Mouse (Mus musculus): Measurements from ENCODE around the gene Ahnak. TPM values are rescaled to one million over a fixed set of nuclear protein-coding genes. Genes with fewer than 3 reads are reported as not detected.

Gene Ahnak
- polyA plus RNA-seq, 1 experiment: 11.9 TPM

DNA sequence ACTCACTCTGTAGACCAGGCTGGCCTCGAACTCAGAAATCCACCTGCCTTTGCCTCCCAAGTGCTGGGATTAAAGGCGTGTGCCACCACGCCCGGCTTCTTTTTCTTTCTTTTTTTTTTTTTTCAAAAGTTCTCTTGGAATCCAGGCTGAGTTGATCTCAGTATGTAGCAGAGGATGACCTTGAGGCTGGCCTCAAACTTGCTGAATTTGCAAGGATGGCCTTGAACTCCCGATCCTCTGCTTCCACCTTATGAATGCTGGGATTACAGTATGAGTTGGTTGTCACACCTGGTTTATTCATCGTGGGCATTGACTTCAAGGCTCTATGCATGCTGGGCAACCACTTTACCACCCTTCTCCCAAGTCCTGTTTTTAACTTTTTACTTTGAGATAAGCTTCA lies 51.6 kb downstream of the Ahnak start:
- no peak for TF ChIP-seq CTCF (conservative IDR thresholded peaks at IDR 0.05; ENCODE audit: insufficient read depth, insufficient read length, low read depth, low read length)
- no peak for TF ChIP-seq POLR2A (IDR thresholded peaks at IDR 0.05; ENCODE audit: low read depth, low read length)
- Histone ChIP-seq H3K36me3 (ENCODE audit: control insufficient read depth, insufficient read depth, low read length) (no peaks in the 10 kb centered on the region), H3K27ac (ENCODE audit: insufficient read depth, low read depth, low read length) (no peak overlapping the region), H3K4me1 (ENCODE audit: control insufficient read depth, insufficient read depth, low read length) (0 out of 2 replicates have a peak, but pooled peaks cover 5% of the 10 kb centered on the region), H3K27me3 (replicated peaks; ENCODE audit: control insufficient read depth, insufficient read depth, low read length) (no peaks in the 10 kb centered on the region), H3K4me3 (ENCODE audit: insufficient read depth, low read depth, low read length) (no peak overlapping the region)
- no peak for DNase-seq
- WGBS: 82% methylated on average over 6 of the region's 6 CpGs

DNA sequence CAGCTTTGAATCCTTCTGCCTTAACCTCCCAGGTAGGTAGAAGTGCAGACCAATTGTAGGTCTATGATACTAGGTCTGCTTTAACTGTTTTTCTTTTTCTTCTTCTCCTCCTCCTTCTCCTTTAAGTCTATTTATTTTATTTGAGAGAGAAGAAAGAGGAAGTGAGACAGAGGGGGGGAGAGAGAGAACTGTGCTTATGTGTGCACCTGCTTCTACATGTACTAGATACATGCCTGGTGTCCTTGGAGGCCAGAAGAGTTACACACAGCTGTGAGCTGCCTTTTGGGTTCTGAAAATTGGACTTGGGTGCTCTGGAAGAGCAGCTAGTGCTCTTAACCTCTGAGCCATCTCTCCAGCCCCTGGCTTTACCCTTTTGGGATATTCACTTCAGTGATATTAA lies 52.0 kb downstream of the Ahnak start:
- Histone ChIP-seq H3K4me1 (ENCODE audit: control insufficient read depth, insufficient read depth, low read length) (0 out of 2 replicates have a peak, but pooled peaks cover 5% of the 10 kb centered on the region), H3K27ac (ENCODE audit: insufficient read depth, low read depth, low read length) (no peak overlapping the region), H3K27me3 (replicated peaks; ENCODE audit: control insufficient read depth, insufficient read depth, low read length) (no peaks in the 10 kb centered on the region), H3K36me3 (ENCODE audit: control insufficient read depth, insufficient read depth, low read length) (no peaks in the 10 kb centered on the region), H3K4me3 (ENCODE audit: insufficient read depth, low read depth, low read length) (no peak overlapping the region)
- TF ChIP-seq CTCF (conservative IDR thresholded peaks at IDR 0.05; ENCODE audit: insufficient read depth, insufficient read length, low read depth, low read length) (no peak), POLR2A (IDR thresholded peaks at IDR 0.05; ENCODE audit: low read depth, low read length) (no peak)
- DNase-seq: no peak

DNA sequence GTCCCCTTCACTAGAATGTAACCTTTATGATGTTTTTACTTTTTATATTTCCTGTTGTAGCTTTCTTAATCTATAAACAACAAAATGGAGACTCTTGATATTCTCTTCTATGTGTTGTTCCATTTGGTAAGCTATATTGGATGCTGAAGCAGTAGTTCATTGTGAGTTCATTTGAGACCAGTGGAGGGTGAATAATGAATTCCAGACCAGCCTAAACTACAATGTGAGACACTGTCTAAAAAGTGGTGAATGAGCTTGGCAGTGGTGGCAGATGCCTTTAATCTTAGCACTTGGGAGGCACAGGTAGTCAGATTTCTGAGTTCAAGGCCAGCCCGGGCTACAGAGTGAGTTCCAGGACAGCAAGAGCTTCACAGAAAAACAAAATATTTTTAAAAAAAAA lies 54.0 kb downstream of the Ahnak start:
- TF ChIP-seq CTCF (conservative IDR thresholded peaks at IDR 0.05; ENCODE audit: insufficient read depth, insufficient read length, low read depth, low read length): no peak
- TF ChIP-seq POLR2A (IDR thresholded peaks at IDR 0.05; ENCODE audit: low read depth, low read length): no peak
- Histone ChIP-seq H3K36me3 (ENCODE audit: control insufficient read depth, insufficient read depth, low read length) (no peaks in the 10 kb centered on the region), H3K4me3 (ENCODE audit: insufficient read depth, low read depth, low read length) (no peak overlapping the region), H3K27ac (ENCODE audit: insufficient read depth, low read depth, low read length) (no peak overlapping the region), H3K27me3 (replicated peaks; ENCODE audit: control insufficient read depth, insufficient read depth, low read length) (no peaks in the 10 kb centered on the region), H3K4me1 (ENCODE audit: control insufficient read depth, insufficient read depth, low read length) (peaks cover 15% of the 10 kb centered on the region; the same call in 1 of the 2 replicates)
- no peak for DNase-seq
- WGBS: 88% methylated on average over 1 of the region's 1 CpGs

DNA sequence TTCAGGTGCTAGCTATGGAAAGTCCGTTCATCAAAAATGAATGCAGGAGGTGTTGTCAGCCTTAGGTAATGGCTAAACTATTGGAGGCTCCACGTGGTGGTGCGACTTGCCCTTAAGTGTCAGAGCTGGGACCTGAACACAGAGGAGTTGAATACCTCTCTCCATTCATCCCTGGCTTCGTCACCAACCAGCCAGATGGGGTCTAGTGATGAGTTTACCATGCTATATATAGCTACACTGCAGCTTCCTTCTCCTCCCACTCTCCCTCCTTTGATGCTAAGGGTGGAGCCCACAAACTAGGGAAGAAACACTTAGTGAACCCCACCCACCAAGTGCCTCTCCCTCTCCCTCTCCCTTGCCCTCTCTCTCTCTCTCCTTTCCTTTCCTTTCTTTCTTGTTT lies 55.2 kb downstream of the Ahnak start:
- WGBS: 68% methylated on average over 4 of the region's 4 CpGs
- peaks cover 15% of the 10 kb centered on the region; the same call in 1 of the 2 replicates for H3K4me1 ChIP-seq (ENCODE audit: control insufficient read depth, insufficient read depth, low read length)
- no peak overlapping the region for H3K27ac ChIP-seq (ENCODE audit: insufficient read depth, low read depth, low read length)
- no peak for DNase-seq
- no peaks in the 10 kb centered on the region for H3K36me3 ChIP-seq (ENCODE audit: control insufficient read depth, insufficient read depth, low read length)
- no peaks in the 10 kb centered on the region for H3K27me3 ChIP-seq (replicated peaks; ENCODE audit: control insufficient read depth, insufficient read depth, low read length)
- TF ChIP-seq POLR2A (IDR thresholded peaks at IDR 0.05; ENCODE audit: low read depth, low read length) (no peak), CTCF (conservative IDR thresholded peaks at IDR 0.05; ENCODE audit: insufficient read depth, insufficient read length, low read depth, low read length) (no peak)
- H3K4me3 ChIP-seq (ENCODE audit: insufficient read depth, low read depth, low read length): no peak overlapping the region

DNA sequence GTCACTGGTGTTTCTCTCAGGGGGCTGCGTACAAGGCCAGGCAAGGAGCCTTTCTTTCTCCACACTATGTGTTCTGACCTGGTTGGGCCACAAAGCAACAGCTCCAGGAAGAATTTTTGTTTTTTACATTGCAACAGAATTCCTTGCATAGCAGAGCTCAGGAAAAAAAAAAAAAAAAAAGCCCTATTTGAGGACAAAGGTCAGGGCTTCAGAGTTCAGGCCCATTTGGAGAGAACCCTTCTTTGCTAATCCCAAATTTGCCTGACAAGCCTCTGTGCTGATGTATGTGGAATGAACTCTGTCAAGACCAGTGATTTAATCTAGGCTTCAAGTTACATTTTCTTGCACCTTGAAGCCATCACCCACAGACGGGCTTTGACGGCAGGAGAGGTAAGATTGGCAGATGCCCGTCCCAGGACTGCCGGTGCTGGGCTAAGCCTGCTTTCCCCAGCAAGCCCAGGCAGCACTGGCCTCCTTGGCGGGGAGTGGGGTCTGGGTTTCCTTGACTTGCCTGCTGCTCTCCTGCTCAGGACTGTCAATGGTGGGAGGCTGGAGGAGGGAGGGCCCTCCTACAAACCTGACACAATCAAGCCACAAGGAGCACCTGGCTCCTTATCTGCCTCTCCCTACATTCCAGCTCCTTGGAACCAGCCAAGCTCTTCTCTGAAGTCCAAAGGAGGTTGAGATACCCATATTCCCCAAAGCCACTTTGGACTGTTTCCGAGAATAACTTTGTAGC lies 58.3 kb downstream of the Ahnak start:
- peak overlapping the region; percentile 47 for H3K27ac ChIP-seq (ENCODE audit: insufficient read depth, low read depth, low read length)
- whole genome bisulfite sequencing: 55% methylated on average over 7 of the region's 7 CpGs
- no peak overlapping the region for H3K4me3 ChIP-seq (ENCODE audit: insufficient read depth, low read depth, low read length)
- peak; percentile 41 for DNase-seq
- no peaks in the 10 kb centered on the region for H3K27me3 ChIP-seq (replicated peaks; ENCODE audit: control insufficient read depth, insufficient read depth, low read length)
- H3K36me3 ChIP-seq (ENCODE audit: control insufficient read depth, insufficient read depth, low read length): no peaks in the 10 kb centered on the region
- H3K4me1 ChIP-seq (ENCODE audit: control insufficient read depth, insufficient read depth, low read length): peaks cover 11% of the 10 kb centered on the region; the same call in 1 of the 2 replicates
- TF ChIP-seq CTCF (conservative IDR thresholded peaks at IDR 0.05; ENCODE audit: insufficient read depth, insufficient read length, low read depth, low read length) (no peak), POLR2A (IDR thresholded peaks at IDR 0.05; ENCODE audit: low read depth, low read length) (no peak)

DNA sequence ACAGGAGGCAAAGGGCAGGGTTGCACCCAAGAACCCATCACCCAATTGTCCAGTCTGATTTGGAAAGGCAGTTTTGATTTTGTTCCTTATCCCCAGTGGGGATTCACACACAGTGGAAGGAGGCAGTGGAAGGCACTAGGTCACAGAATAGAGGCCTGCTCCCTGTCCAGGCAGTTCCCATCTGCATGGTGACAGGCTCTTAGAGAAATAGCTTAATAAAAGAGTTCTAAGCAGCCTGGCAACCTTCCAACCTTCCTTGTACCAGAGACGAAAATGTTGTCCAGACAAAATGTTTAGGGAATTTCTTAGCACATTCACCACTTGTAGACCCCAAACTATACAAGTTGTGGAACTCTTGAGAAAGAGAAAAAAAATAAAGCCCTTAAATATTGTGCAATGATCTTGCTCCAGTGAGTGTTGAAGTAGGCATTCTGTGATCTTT lies 58.9 kb downstream of the Ahnak start:
- Histone ChIP-seq H3K4me3 (ENCODE audit: insufficient read depth, low read depth, low read length) (no peak overlapping the region), H3K4me1 (ENCODE audit: control insufficient read depth, insufficient read depth, low read length) (peaks cover 11% of the 10 kb centered on the region; the same call in 1 of the 2 replicates), H3K27me3 (replicated peaks; ENCODE audit: control insufficient read depth, insufficient read depth, low read length) (no peaks in the 10 kb centered on the region), H3K27ac (ENCODE audit: insufficient read depth, low read depth, low read length) (no peak overlapping the region), H3K36me3 (ENCODE audit: control insufficient read depth, insufficient read depth, low read length) (no peaks in the 10 kb centered on the region)
- DNase-seq: peak; percentile 59
- TF ChIP-seq CTCF (conservative IDR thresholded peaks at IDR 0.05; ENCODE audit: insufficient read depth, insufficient read length, low read depth, low read length): no peak
- no peak for TF ChIP-seq POLR2A (IDR thresholded peaks at IDR 0.05; ENCODE audit: low read depth, low read length)
- 15% methylated on average over 1 of the region's 1 CpGs for WGBS

DNA sequence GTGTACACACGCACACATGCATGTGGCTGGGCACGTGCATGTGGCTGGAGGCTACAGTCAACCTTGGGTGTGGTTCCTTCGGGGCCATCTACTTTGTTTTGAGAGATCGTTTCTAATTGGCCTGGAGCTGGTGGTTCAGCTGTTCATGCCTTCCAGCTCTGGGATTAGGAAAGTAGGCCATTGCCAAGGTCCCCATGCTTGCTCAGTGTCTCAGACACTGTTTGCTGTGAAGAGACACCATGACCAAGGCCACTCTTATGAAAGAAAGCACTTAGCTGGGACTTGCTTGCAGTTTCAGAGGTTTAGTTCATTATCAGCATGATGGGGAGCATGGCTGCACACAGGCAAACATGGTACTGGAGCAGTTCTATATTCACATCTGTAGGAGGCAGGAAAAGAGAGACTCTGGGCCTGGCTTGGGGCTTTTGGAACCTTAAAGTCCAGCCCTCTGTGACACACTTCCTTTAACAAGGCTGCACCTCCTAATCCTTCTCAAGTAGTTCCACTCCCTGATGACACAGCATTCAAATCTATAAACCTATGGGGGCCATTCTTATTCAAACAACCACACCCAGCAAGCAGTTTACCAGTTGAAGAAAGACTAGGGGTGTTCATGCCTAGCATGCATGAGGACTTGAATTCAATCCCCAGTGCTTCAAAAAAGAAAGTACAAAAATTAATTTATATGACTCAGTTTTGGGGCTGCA lies 60.0 kb downstream of the Ahnak start:
- no peak for TF ChIP-seq POLR2A (IDR thresholded peaks at IDR 0.05; ENCODE audit: low read depth, low read length)
- no peak for TF ChIP-seq CTCF (conservative IDR thresholded peaks at IDR 0.05; ENCODE audit: insufficient read depth, insufficient read length, low read depth, low read length)

More for the DNA sequence above, 60.0 kb downstream of the Ahnak start:
- no peak overlapping the region for H3K27ac ChIP-seq (ENCODE audit: insufficient read depth, low read depth, low read length)
- no peak for DNase-seq
- no peaks in the 10 kb centered on the region for H3K27me3 ChIP-seq (replicated peaks; ENCODE audit: control insufficient read depth, insufficient read depth, low read length)
- peaks cover 11% of the 10 kb centered on the region; the same call in 1 of the 2 replicates for H3K4me1 ChIP-seq (ENCODE audit: control insufficient read depth, insufficient read depth, low read length)
- no peaks in the 10 kb centered on the region for H3K36me3 ChIP-seq (ENCODE audit: control insufficient read depth, insufficient read depth, low read length)
- no peak overlapping the region for H3K4me3 ChIP-seq (ENCODE audit: insufficient read depth, low read depth, low read length)
- 96% methylated on average over 4 of the region's 4 CpGs for WGBS
